Mouse (Mus musculus): Measurements from ENCODE around the gene Vmn1r172.
"Not testable (repeated sequence)": the region's sequence is repeated elsewhere in the genome, so short reads cannot be mapped to it uniquely, and the experiment has no call there.

Vmn1r172 gene

GRCm38 (mm10) chr7:23658016-23658415 is at the start of gene Vmn1r172:
TSS of gene Vmn1r172 (plus strand) at chr7:23658316.
- DNase-seq (ENCODE audit: low spot score in 2 of 2), result no peak

GRCm38 (mm10) chr7:23630422-23630821 is 27.7 kb upstream of the Vmn1r172 start, which contains the start of gene Vmn1r171:
TSS of gene Vmn1r171 (plus strand) at chr7:23630722.
- DNase-seq (ENCODE audit: low spot score in 2 of 2), result no peak

GRCm38 (mm10) chr7:23700403-23700802 is 42.3 kb downstream of the Vmn1r172 start, which contains the start of gene Vmn1r173:
TSS of gene Vmn1r173 (plus strand) at chr7:23700703.
- not testable (repeated sequence) for DNase-seq (ENCODE audit: low spot score in 2 of 2)
